Mouse (Mus musculus) liver, embryonic 14.5 days (tissue): Measurements from ENCODE around the gene Grin2c. TPM values are rescaled to one million over a fixed set of nuclear protein-coding genes. Genes with fewer than 3 reads are reported as not detected.

Source experiments
- ATAC-seq: fragments of 200-750 bp; cut with Nextera tagmentation; 2 replicates; pipeline ENCODE4 v1.8.0; 2017; ENCODE audit warnings: moderate number of reproducible peaks, mild to moderate bottlenecking, moderate library complexity; ENCODE audit not compliant: insufficient read depth
- DNase-seq, 3 experiments: peaks; one replicate each; pipeline ENCODE4 v3.0.0-alpha.2; 2012 to 2013; ENCODE audit warnings: low read depth in 3 of 3, low spot score in 3 of 3
- H3K27ac ChIP-seq: fragments of 300-500 bp; sonication (generic); 2 replicates; pipeline ENCODE4 v1.5.1; 2014; ENCODE audit warnings: moderate library complexity, mild to moderate bottlenecking, control low read depth, inconsistent platforms
- H3K27me3 ChIP-seq: fragments of 300-500 bp; sonication (generic); 2 replicates; pipeline ENCODE4 v1.6.1; 2014; ENCODE audit warnings: mild to moderate bottlenecking, low read length, moderate library complexity; ENCODE audit not compliant: control insufficient read depth, insufficient read depth
- H3K36me3 ChIP-seq: fragments of 300-500 bp; sonication (generic); replicated peaks from 2 replicates; pipeline ENCODE4 v1.6.1; 2014; ENCODE audit warnings: low read depth; ENCODE audit not compliant: control insufficient read depth, insufficient read depth
- H3K4me1 ChIP-seq, 2 experiments: fragments of 200-500 bp in 1 of 2; fragments of 300-500 bp in 1 of 2; sonication (generic) in 1 of 2; replicated peaks; 2 replicates each; pipeline ENCODE4 v1.6.1; 2012 to 2014; ENCODE audit warnings: antibody characterized with exemption in 1 of 2, inconsistent platforms in 1 of 2, low read length in 1 of 2; ENCODE audit not compliant: control insufficient read depth in 2 of 2, insufficient read depth in 2 of 2
- H3K4me2 ChIP-seq: fragments of 300-500 bp; sonication (generic); 2 replicates; pipeline ENCODE4 v1.6.1; 2014; ENCODE audit warnings: low read depth, mild to moderate bottlenecking, control low read depth, moderate library complexity
- H3K4me3 ChIP-seq, 2 experiments: fragments of 200-500 bp in 1 of 2; fragments of 300-500 bp in 1 of 2; sonication (generic) in 1 of 2; 2 replicates each; pipeline ENCODE4 v1.5.1; 2012 to 2014; ENCODE audit warnings: low read depth in 2 of 2, low read length in 2 of 2, mild to moderate bottlenecking in 2 of 2, control low read depth in 1 of 2, inconsistent platforms in 1 of 2, moderate library complexity in 1 of 2; ENCODE audit not compliant: insufficient read depth in 1 of 2
- H3K9ac ChIP-seq: fragments of 300-500 bp; sonication (generic); replicated peaks from 2 replicates; pipeline ENCODE4 v1.6.1; 2014; ENCODE audit warnings: mild to moderate bottlenecking, control low read depth, moderate library complexity
- H3K9me3 ChIP-seq: fragments of 300-500 bp; sonication (generic); 2 replicates; pipeline ENCODE4 v1.6.1; 2016; ENCODE audit warnings: low read length, mixed read lengths; ENCODE audit not compliant: control insufficient read depth
- CTCF ChIP-seq: IDR thresholded peaks from 2 replicates; pipeline ENCODE4 v1.5.1; 2016; ENCODE audit warnings: antibody characterized with exemption, low read depth, control low read depth
- EP300 ChIP-seq: IDR thresholded peaks from 2 replicates; pipeline ENCODE4 v1.6.1; 2016; ENCODE audit warnings: antibody characterized with exemption, low read depth
- WGBS: fragments of 180-500 bp; shearing (Covaris S2); extraction: QIAGEN DNeasy Blood & Tissue Kit; methylation state at CpG from one replicate; pipeline ENCODE4 v1.1.7; 2014; ENCODE audit not compliant: insufficient replicate concordance; 5-methylcytosine and 5-hydroxymethylcytosine counted together
- polyA plus RNA-seq, 2 experiments: library from polyadenylated mRNA; depleted of rRNA in 1 of 2; stranded (reverse) in 1 of 2; unstranded in 1 of 2; fragments of >200 nt; fragmentation: Nextera tagmentation in 1 of 2; extraction: Ambion mirVana in 1 of 2; gene quantifications; 2 replicates each; pipeline versions ENCODE4 v1.2.1 to v1.2.3; 2012 to 2014

The Grin2c gene
- polyA plus RNA-seq, 2 experiments: 0.05 to 0.17 TPM

- no peak overlapping the region for H3K27ac ChIP-seq
- H3K4me1 ChIP-seq: no peaks in the 10 kb centered on the region
- DNase-seq (no peak), ATAC-seq (no peak)
- H3K27me3 ChIP-seq: peaks cover 45% of the 10 kb centered on the region
- TF ChIP-seq EP300 (no peak), CTCF (no peak)
- no peak overlapping the region for H3K4me2 ChIP-seq
- WGBS: 3% methylated on average over 20 of the region's 20 CpGs
- no peak overlapping the region for H3K9ac ChIP-seq
- no peak overlapping the region for H3K4me3 ChIP-seq
- no peaks in the 10 kb centered on the region for H3K9me3 ChIP-seq
- H3K36me3 ChIP-seq: no peaks in the 10 kb centered on the region
Observed at GRCm38 (mm10) chr11:115265771-115266399, 1.2 kb downstream of the Grin2c start.

- 7% methylated on average over 39 of the region's 39 CpGs for WGBS
- no peak for DNase-seq
- H3K27me3 ChIP-seq: peaks cover 45% of the 10 kb centered on the region
- H3K9ac ChIP-seq: no peak overlapping the region
- H3K9me3 ChIP-seq: no peaks in the 10 kb centered on the region
- no peaks in the 10 kb centered on the region for H3K36me3 ChIP-seq
- no peak for ATAC-seq
- no peak overlapping the region for H3K27ac ChIP-seq
- no peak overlapping the region for H3K4me3 ChIP-seq
- H3K4me1 ChIP-seq: no peaks in the 10 kb centered on the region
- TF ChIP-seq CTCF (peak; percentile 61), EP300 (no peak)
- no peak overlapping the region for H3K4me2 ChIP-seq
Observed at GRCm38 (mm10) chr11:115264862-115265668, 2.0 kb downstream of the Grin2c start.

GRCm38 (mm10) chr11:115264136-115264861 is 2.7 kb downstream of the Grin2c start:
- Histone ChIP-seq H3K27ac (no peak overlapping the region), H3K36me3 (no peaks in the 10 kb centered on the region), H3K27me3 (peaks cover 45% of the 10 kb centered on the region), H3K9ac (no peak overlapping the region), H3K4me1 (no peaks in the 10 kb centered on the region), H3K4me3 (no peak overlapping the region), H3K9me3 (no peaks in the 10 kb centered on the region), H3K4me2 (no peak overlapping the region)
- DNase-seq (no peak), ATAC-seq (no peak)
- WGBS: 39% methylated on average over 7 of the region's 7 CpGs
- TF ChIP-seq EP300 (no peak), CTCF (no peak)

GRCm38 (mm10) chr11:115262954-115263353 is 4.1 kb downstream of the Grin2c start:
- Histone ChIP-seq H3K9ac (no peak overlapping the region), H3K36me3 (no peaks in the 10 kb centered on the region), H3K27ac (no peak overlapping the region), H3K4me1 (no peaks in the 10 kb centered on the region), H3K4me2 (no peak overlapping the region), H3K27me3 (peaks cover 52% of the 10 kb centered on the region), H3K4me3 (no peak overlapping the region), H3K9me3 (no peaks in the 10 kb centered on the region)
- no peak for DNase-seq
- TF ChIP-seq EP300 (no peak), CTCF (no peak)
- no peak for ATAC-seq
- 67% methylated on average over 11 of the region's 11 CpGs for WGBS

GRCm38 (mm10) chr11:115259134-115259533 is 7.9 kb downstream of the Grin2c start:
- TF ChIP-seq CTCF (no peak), EP300 (no peak)
- DNase-seq (no peak), ATAC-seq (no peak)
- no peak overlapping the region for H3K9ac ChIP-seq
- H3K9me3 ChIP-seq: no peaks in the 10 kb centered on the region
- H3K36me3 ChIP-seq: no peaks in the 10 kb centered on the region
- no peaks in the 10 kb centered on the region for H3K4me1 ChIP-seq
- H3K4me3 ChIP-seq: no peak overlapping the region
- H3K4me2 ChIP-seq: no peak overlapping the region
- H3K27ac ChIP-seq: no peak overlapping the region
- 55% methylated on average over 4 of the region's 4 CpGs for WGBS
- H3K27me3 ChIP-seq: peaks cover 25% of the 10 kb centered on the region
